Mouse (Mus musculus): ENCODE data around the gene 6430548M08Rik. TPM values are rescaled to one million over a fixed set of nuclear protein-coding genes. Genes with fewer than 3 reads are reported as not detected.

Gene 6430548M08Rik
- polyA plus RNA-seq, 1 experiment: 17.9 TPM

Other genes starting within 250 kb of the 6430548M08Rik start
- 44.4 and 87.8 TPM in 2 replicates for gene Usp10, start 203.8 kb upstream of the 6430548M08Rik start, polyA plus RNA-seq (2012; rRNA removed)
- 85.6 and 119 TPM in 2 replicates for gene Gm20388, start 203.3 kb upstream of the 6430548M08Rik start, polyA plus RNA-seq (2012; rRNA removed)
- gene Crispld2, start 121.7 kb upstream of the 6430548M08Rik start, polyA plus RNA-seq (2012; rRNA removed): 36.5 and 48.8 TPM in 2 replicates
- 53.0 and 62.2 TPM in 2 replicates for gene Zdhhc7, start 12.7 kb upstream of the 6430548M08Rik start, polyA plus RNA-seq (2012; rRNA removed)
- 0.77 and 0.88 TPM in 2 replicates for gene Fam92b, start 63.3 kb downstream of the 6430548M08Rik start, polyA plus RNA-seq (2012; rRNA removed)
- gene Gse1, start 114.3 kb downstream of the 6430548M08Rik start, polyA plus RNA-seq (2012; rRNA removed): 24.0 and 29.1 TPM in 2 replicates